Mouse (Mus musculus) bone marrow, adult 2 months (tissue): ENCODE measurements around the gene Nucks1.

ENCODE experiments used
- CTCF ChIP-seq: fragments of 200-500 bp; IDR thresholded peaks from 2 replicates; pipeline ENCODE4 v1.5.1; 2011; ENCODE audit warnings: low read length, control low read depth; ENCODE audit not compliant: control insufficient read depth, insufficient read depth
- POLR2A ChIP-seq: fragments of 200-500 bp; IDR thresholded peaks from 2 replicates; pipeline ENCODE4 v1.6.1; 2011; ENCODE audit warnings: low read depth, mild to moderate bottlenecking, control low read depth, low read length, borderline replicate concordance; ENCODE audit not compliant: control insufficient read depth

DNA sequence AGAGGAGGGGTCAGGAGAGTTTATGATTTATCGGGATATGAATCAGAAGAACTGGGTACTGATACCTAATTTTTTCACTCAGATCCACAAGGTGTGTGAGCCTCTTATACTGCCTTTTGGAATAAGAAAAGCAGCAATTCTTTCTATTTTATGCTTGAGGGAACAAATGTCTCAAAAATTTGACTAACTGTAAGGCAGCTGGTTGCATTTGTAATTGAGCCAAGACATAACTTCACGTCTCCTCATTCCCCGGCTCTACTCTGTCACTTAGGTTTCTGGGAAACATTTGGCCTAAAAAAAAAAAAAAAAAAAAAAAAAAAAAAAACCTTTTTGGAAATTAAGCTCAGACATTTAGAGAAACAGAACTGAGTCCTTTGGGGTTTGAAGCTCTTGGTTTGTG lies 23.7 kb upstream of the Nucks1 start:
- TF ChIP-seq CTCF (no peak), POLR2A (no peak)
